Mouse (Mus musculus) liver, embryonic 14.5 days (tissue): Measurements from ENCODE around the gene Ppm1n. TPM values are rescaled to one million over a fixed set of nuclear protein-coding genes. Genes with fewer than 3 reads are reported as not detected.
A peak's percentile ranks its signal among the peaks of the same experiment; 100 is the strongest.

ENCODE experiments used
- ATAC-seq: fragments of 200-750 bp; cut with Nextera tagmentation; 2 replicates; pipeline ENCODE4 v1.8.0; 2017; ENCODE audit warnings: moderate number of reproducible peaks, mild to moderate bottlenecking, moderate library complexity; ENCODE audit not compliant: insufficient read depth
- DNase-seq, 3 experiments: peaks; one replicate each; pipeline ENCODE4 v3.0.0-alpha.2; 2012 to 2013; ENCODE audit warnings: low read depth in 3 of 3, low spot score in 3 of 3
- H3K27ac ChIP-seq: fragments of 300-500 bp; sonication (generic); 2 replicates; pipeline ENCODE4 v1.5.1; 2014; ENCODE audit warnings: moderate library complexity, mild to moderate bottlenecking, control low read depth, inconsistent platforms
- H3K27me3 ChIP-seq: fragments of 300-500 bp; sonication (generic); 2 replicates; pipeline ENCODE4 v1.6.1; 2014; ENCODE audit warnings: mild to moderate bottlenecking, low read length, moderate library complexity; ENCODE audit not compliant: control insufficient read depth, insufficient read depth
- H3K36me3 ChIP-seq: fragments of 300-500 bp; sonication (generic); replicated peaks from 2 replicates; pipeline ENCODE4 v1.6.1; 2014; ENCODE audit warnings: low read depth; ENCODE audit not compliant: control insufficient read depth, insufficient read depth
- H3K4me1 ChIP-seq, 2 experiments: fragments of 200-500 bp in 1 of 2; fragments of 300-500 bp in 1 of 2; sonication (generic) in 1 of 2; replicated peaks; 2 replicates each; pipeline ENCODE4 v1.6.1; 2012 to 2014; ENCODE audit warnings: antibody characterized with exemption in 1 of 2, inconsistent platforms in 1 of 2, low read length in 1 of 2; ENCODE audit not compliant: control insufficient read depth in 2 of 2, insufficient read depth in 2 of 2
- H3K4me2 ChIP-seq: fragments of 300-500 bp; sonication (generic); 2 replicates; pipeline ENCODE4 v1.6.1; 2014; ENCODE audit warnings: low read depth, mild to moderate bottlenecking, control low read depth, moderate library complexity
- H3K4me3 ChIP-seq, 2 experiments: fragments of 200-500 bp in 1 of 2; fragments of 300-500 bp in 1 of 2; sonication (generic) in 1 of 2; 2 replicates each; pipeline ENCODE4 v1.5.1; 2012 to 2014; ENCODE audit warnings: low read depth in 2 of 2, low read length in 2 of 2, mild to moderate bottlenecking in 2 of 2, control low read depth in 1 of 2, inconsistent platforms in 1 of 2, moderate library complexity in 1 of 2; ENCODE audit not compliant: insufficient read depth in 1 of 2
- H3K9ac ChIP-seq: fragments of 300-500 bp; sonication (generic); replicated peaks from 2 replicates; pipeline ENCODE4 v1.6.1; 2014; ENCODE audit warnings: mild to moderate bottlenecking, control low read depth, moderate library complexity
- H3K9me3 ChIP-seq: fragments of 300-500 bp; sonication (generic); 2 replicates; pipeline ENCODE4 v1.6.1; 2016; ENCODE audit warnings: low read length, mixed read lengths; ENCODE audit not compliant: control insufficient read depth
- CTCF ChIP-seq: IDR thresholded peaks from 2 replicates; pipeline ENCODE4 v1.5.1; 2016; ENCODE audit warnings: antibody characterized with exemption, low read depth, control low read depth
- EP300 ChIP-seq: IDR thresholded peaks from 2 replicates; pipeline ENCODE4 v1.6.1; 2016; ENCODE audit warnings: antibody characterized with exemption, low read depth
- WGBS: fragments of 180-500 bp; shearing (Covaris S2); extraction: QIAGEN DNeasy Blood & Tissue Kit; methylation state at CpG from one replicate; pipeline ENCODE4 v1.1.7; 2014; ENCODE audit not compliant: insufficient replicate concordance; 5-methylcytosine and 5-hydroxymethylcytosine counted together
- polyA plus RNA-seq, 2 experiments: library from polyadenylated mRNA; depleted of rRNA in 1 of 2; stranded (reverse) in 1 of 2; unstranded in 1 of 2; fragments of >200 nt; fragmentation: Nextera tagmentation in 1 of 2; extraction: Ambion mirVana in 1 of 2; gene quantifications; 2 replicates each; pipeline versions ENCODE4 v1.2.1 to v1.2.3; 2012 to 2014

Gene Ppm1n
- polyA plus RNA-seq, 2 experiments = 0.04 TPM; not detected in 1

GRCm38 (mm10) chr7:19240905-19241463 is 38.9 kb downstream of the Ppm1n start:
- Histone ChIP-seq H3K9ac (peak overlapping the region; percentile 41), H3K27me3 (no peaks in the 10 kb centered on the region), H3K4me2 (peak overlapping the region; percentile 43), H3K4me1 (peaks cover 40 to 47% of the 10 kb centered on the region in 2 experiments), H3K27ac (peak overlapping the region; percentile 83), H3K9me3 (no peaks in the 10 kb centered on the region), H3K4me3 (no peak overlapping the region), H3K36me3 (peaks cover 11% of the 10 kb centered on the region)
- WGBS = 79% methylated on average over 8 of the region's 8 CpGs
- DNase-seq = no peak
- TF ChIP-seq CTCF = no peak
- no peak for TF ChIP-seq EP300
- ATAC-seq = no peak

GRCm38 (mm10) chr7:19239986-19240385 is 39.9 kb downstream of the Ppm1n start:
- Histone ChIP-seq H3K9me3 (no peaks in the 10 kb centered on the region), H3K9ac (peak overlapping the region; percentile 55), H3K4me2 (peak overlapping the region; percentile 64), H3K27ac (peak overlapping the region; percentile 83), H3K27me3 (no peaks in the 10 kb centered on the region), H3K4me1 (peaks cover 46 to 48% of the 10 kb centered on the region in 2 experiments), H3K36me3 (peaks cover 2% of the 10 kb centered on the region; the same call in 1 of the 2 replicates), H3K4me3 (peak overlapping the region in 1 of 2 experiments; percentile 29; a peak in 2 of 4 replicates)
- peak; percentile 91 for ATAC-seq
- TF ChIP-seq EP300 (peak; percentile 74), CTCF (no peak)
- 15% methylated on average over 4 of the region's 4 CpGs for WGBS
- DNase-seq = peak in 1 of 3 experiments; percentile 73

- Histone ChIP-seq H3K9ac (peak overlapping the region; percentile 55), H3K4me3 (peak overlapping the region in 1 of 2 experiments; percentile 29; a peak in 2 of 4 replicates), H3K4me1 (peaks cover 41 to 50% of the 10 kb centered on the region in 2 experiments), H3K9me3 (no peaks in the 10 kb centered on the region), H3K4me2 (peak overlapping the region; percentile 64), H3K27ac (peak overlapping the region; percentile 83), H3K27me3 (no peaks in the 10 kb centered on the region), H3K36me3 (no peaks in the 10 kb centered on the region)
- no peak for TF ChIP-seq EP300
- TF ChIP-seq CTCF = peak; percentile 99
- WGBS = 0% methylated on average over 1 of the region's 1 CpGs
- peak in 2 of 3 experiments; percentile 55 to 89 for DNase-seq
- ATAC-seq = peak; percentile 91
Measured at GRCm38 (mm10) chr7:19239423-19239822, 40.4 kb downstream of the Ppm1n start.

DNA sequence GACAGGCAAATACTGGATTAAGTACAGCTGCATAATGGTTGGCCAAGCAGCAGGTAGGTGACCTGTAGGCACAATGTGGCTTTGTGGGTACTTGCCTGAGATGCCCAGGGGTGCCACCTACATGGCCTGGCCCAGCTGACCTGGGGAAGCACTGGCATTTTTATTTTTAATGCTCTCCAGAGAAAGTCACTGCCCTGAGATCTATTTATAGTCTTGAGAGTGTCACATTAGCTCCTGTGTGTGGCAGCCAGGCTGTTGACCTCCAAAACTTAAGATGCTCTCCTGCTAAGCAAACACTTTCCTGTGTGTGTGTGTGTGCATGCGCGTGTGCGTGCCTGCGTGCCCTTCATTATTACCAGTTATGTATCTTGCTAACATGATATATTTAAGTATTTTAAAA is 41.5 kb downstream of the Ppm1n start:
- ATAC-seq (no peak), DNase-seq (no peak)
- H3K4me1 ChIP-seq = peaks cover 41 to 47% of the 10 kb centered on the region in 2 experiments
- H3K27ac ChIP-seq = peak overlapping the region; percentile 25; the same call in 1 of the 2 replicates
- TF ChIP-seq EP300 = no peak
- TF ChIP-seq CTCF = no peak
- H3K9ac ChIP-seq = no peak overlapping the region
- no peaks in the 10 kb centered on the region for H3K27me3 ChIP-seq
- 97% methylated on average over 4 of the region's 4 CpGs for WGBS
- no peak overlapping the region for H3K4me2 ChIP-seq
- H3K36me3 ChIP-seq = no peaks in the 10 kb centered on the region
- H3K4me3 ChIP-seq = no peak overlapping the region
- no peaks in the 10 kb centered on the region for H3K9me3 ChIP-seq

DNA sequence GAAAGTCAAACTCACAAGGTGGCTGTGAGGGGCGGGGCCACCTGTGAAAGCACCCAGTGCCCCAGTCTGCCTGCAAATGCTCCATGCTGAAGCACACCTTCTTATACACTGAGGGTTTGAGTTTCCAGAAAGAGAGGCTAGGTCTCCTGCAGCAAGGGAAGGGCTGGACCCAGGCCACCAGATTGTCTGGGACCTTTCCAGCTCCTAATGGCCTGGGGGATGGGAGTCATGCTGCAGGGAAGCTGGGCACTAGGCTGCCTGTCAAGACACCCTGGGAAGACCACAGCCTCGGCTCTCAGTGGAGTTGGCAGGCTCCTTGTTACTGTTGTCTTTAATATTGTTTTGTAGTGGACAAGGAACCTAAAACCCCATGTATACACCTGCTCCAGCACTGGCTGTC is 43.5 kb downstream of the Ppm1n start:
- ATAC-seq = no peak
- H3K4me2 ChIP-seq = no peak overlapping the region
- no peaks in the 10 kb centered on the region for H3K27me3 ChIP-seq
- TF ChIP-seq CTCF = no peak
- TF ChIP-seq EP300 = no peak
- peaks cover 34 to 54% of the 10 kb centered on the region in 2 experiments for H3K4me1 ChIP-seq
- H3K27ac ChIP-seq = no peak overlapping the region
- no peak overlapping the region for H3K4me3 ChIP-seq
- no peak overlapping the region for H3K9ac ChIP-seq
- DNase-seq = no peak
- H3K9me3 ChIP-seq = no peaks in the 10 kb centered on the region
- 58% methylated on average over 2 of the region's 2 CpGs for WGBS
- no peaks in the 10 kb centered on the region for H3K36me3 ChIP-seq
